Mouse (Mus musculus) bone marrow, adult 2 months (tissue): Measurements from ENCODE around the gene Carmil1. TPM values are rescaled to one million over a fixed set of nuclear protein-coding genes. Genes with fewer than 3 reads are reported as not detected.
A peak's percentile ranks its signal among the peaks of the same experiment; 100 is the strongest.

Experiments
- H3K27ac ChIP-seq: fragments of 200-500 bp; 2 replicates; pipeline ENCODE4 v1.5.1; 2012; ENCODE audit warnings: low read depth, mild to moderate bottlenecking, control low read depth, inconsistent platforms, low read length; ENCODE audit not compliant: control insufficient read depth, poor library complexity, insufficient read depth
- H3K4me1 ChIP-seq: fragments of 200-500 bp; 2 replicates; pipeline ENCODE4 v1.6.1; 2011; ENCODE audit warnings: low read length; ENCODE audit not compliant: control insufficient read depth, insufficient read depth
- H3K4me3 ChIP-seq: fragments of 200-500 bp; replicated peaks from 2 replicates; pipeline ENCODE3; 2011; ENCODE audit warnings: mild to moderate bottlenecking, low read depth, low read length, control low read depth; ENCODE audit not compliant: control insufficient read depth
- CTCF ChIP-seq: fragments of 200-500 bp; IDR thresholded peaks from 2 replicates; pipeline ENCODE4 v1.5.1; 2011; ENCODE audit warnings: low read length, control low read depth; ENCODE audit not compliant: control insufficient read depth, insufficient read depth
- POLR2A ChIP-seq: fragments of 200-500 bp; IDR thresholded peaks from 2 replicates; pipeline ENCODE4 v1.6.1; 2011; ENCODE audit warnings: low read depth, mild to moderate bottlenecking, control low read depth, low read length, borderline replicate concordance; ENCODE audit not compliant: control insufficient read depth
- WGBS: fragments of 180-500 bp; shearing (Covaris S2); methylation state at CpG from one replicate; pipeline ENCODE4 v1.1.7; 2018; 5-methylcytosine and 5-hydroxymethylcytosine counted together
- polyA plus RNA-seq: library from polyadenylated mRNA; stranded (reverse); fragments of >200 nt; gene quantifications from 2 replicates; pipeline ENCODE4 v1.2.4, GENCODE M21; 2011; ENCODE audit warnings: low replicate concordance; ENCODE audit not compliant: missing spikeins, insufficient read depth, insufficient read length

Carmil1 gene
- polyA plus RNA-seq, 1 experiment = 9.8 TPM

DNA sequence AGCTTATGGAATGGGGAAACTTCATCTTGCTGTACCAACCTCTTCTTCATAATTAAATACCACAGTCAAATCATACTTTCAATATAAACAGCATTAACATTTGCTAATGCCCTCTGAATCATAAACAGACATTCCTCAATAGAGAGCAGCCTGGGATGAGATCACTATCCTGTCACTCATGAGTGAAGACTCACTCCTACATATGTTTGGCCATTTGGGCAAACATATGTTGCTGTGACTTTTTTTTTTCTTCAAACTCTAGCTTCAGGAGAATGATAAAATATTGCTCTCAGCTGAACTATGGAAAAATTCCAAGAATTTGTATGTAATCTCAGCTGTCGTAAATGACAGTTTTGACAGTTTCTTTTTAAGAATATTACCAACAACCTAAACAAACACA is 110.9 kb downstream of the Carmil1 start:
- H3K4me1 ChIP-seq = no peaks in the 10 kb centered on the region
- H3K4me3 ChIP-seq = no peak overlapping the region
- no peak overlapping the region for H3K27ac ChIP-seq
- 83% methylated on average over 1 of the region's 1 CpGs for WGBS
- TF ChIP-seq POLR2A (no peak), CTCF (no peak)

GRCm38 (mm10) chr13:24163368-24163767 is 117.2 kb downstream of the Carmil1 start:
- H3K4me1 ChIP-seq = peaks cover 2% of the 10 kb centered on the region; the same call in 1 of the 2 replicates
- no peak overlapping the region for H3K27ac ChIP-seq
- TF ChIP-seq POLR2A = no peak
- 97% methylated on average over 1 of the region's 1 CpGs for WGBS
- H3K4me3 ChIP-seq = no peak overlapping the region

- Histone ChIP-seq H3K4me3 (no peak overlapping the region), H3K27ac (no peak overlapping the region), H3K4me1 (peaks cover 2% of the 10 kb centered on the region; the same call in 1 of the 2 replicates)
- TF ChIP-seq POLR2A = no peak
- no peak for TF ChIP-seq CTCF
- WGBS = 88% methylated on average over 4 of the region's 4 CpGs
These were observed 119.5 kb downstream of the Carmil1 start for GRCm38 (mm10) chr13:24161105-24161504.

DNA sequence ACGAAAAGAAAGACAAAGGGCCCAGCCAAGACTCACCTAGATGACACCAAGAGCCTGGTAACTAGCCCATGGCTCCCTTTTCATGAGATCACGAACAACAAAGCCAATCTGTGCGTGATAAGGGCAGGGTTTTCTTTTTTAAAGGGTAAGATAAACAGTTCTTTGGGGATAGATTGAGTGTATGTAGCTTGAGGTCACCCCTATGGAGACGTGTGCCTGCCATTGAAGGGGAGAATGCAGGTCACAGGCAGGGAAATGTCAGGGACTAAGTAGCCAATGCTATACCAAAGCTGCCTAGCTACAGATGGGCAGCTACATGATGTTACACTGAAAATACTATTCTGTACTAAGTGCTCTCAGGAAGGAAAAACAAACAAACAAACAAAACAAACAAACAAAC is 120.6 kb downstream of the Carmil1 start:
- peaks cover 2% of the 10 kb centered on the region; the same call in 1 of the 2 replicates for H3K4me1 ChIP-seq
- peak overlapping the region; percentile 20 for H3K4me3 ChIP-seq
- H3K27ac ChIP-seq = peak overlapping the region; percentile 81
- WGBS = 61% methylated on average over 4 of the region's 4 CpGs
- TF ChIP-seq POLR2A (no peak), CTCF (no peak)

- WGBS = 62% methylated on average over 8 of the region's 8 CpGs
- Histone ChIP-seq H3K4me3 (no peak overlapping the region), H3K4me1 (peaks cover 2% of the 10 kb centered on the region; the same call in 1 of the 2 replicates), H3K27ac (peak overlapping the region; percentile 81)
- TF ChIP-seq POLR2A = no peak
These were observed 121.2 kb downstream of the Carmil1 start for GRCm38 (mm10) chr13:24159190-24159965.

DNA sequence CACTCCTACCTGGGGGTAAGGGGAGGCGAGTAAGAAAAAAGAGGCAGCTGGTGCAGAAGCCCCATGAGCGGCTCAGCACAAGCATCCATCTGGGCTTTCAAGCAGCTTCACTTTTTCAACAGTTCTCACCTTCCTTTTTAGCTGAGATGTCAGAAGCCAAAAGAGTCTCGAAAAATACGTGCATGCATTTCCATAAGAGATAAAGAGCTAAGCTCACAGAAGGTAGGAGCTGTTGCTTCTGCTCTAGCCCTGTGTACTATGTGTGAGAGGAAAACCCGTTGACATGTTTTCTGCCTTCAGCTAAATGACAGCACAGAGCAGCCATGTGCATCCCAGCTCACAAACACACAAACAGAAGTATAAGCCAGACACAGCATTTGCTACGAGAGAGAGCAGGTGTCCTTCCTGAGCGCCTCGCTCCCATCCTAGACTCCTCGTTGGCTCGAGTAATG is 123.0 kb downstream of the Carmil1 start:
- 81% methylated on average over 10 of the region's 10 CpGs for WGBS
- TF ChIP-seq CTCF (no peak), POLR2A (no peak)
- peaks cover 2% of the 10 kb centered on the region; the same call in 1 of the 2 replicates for H3K4me1 ChIP-seq
- no peak overlapping the region for H3K4me3 ChIP-seq
- no peak overlapping the region for H3K27ac ChIP-seq

DNA sequence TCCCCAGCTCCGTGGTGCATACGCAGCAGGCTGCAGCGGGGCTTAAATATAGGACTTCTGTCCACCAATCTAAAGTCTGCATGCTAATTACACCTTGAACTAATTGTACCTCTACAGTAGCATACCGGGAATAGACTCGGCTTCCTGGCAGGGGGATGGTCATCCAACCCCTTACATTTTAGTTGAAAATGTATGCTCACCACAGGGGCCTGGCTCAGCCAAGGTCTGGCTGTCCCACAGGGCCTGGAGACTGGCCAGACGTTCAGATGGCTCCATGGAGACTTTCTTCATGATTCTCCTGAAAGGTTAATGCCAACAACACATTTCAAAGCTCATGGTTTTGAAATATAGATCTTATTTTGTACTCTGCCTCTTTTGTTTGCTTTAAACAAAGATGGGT is 125.4 kb downstream of the Carmil1 start:
- Histone ChIP-seq H3K4me3 (no peak overlapping the region), H3K27ac (no peak overlapping the region), H3K4me1 (peaks cover 2% of the 10 kb centered on the region; the same call in 1 of the 2 replicates)
- 70% methylated on average over 6 of the region's 6 CpGs for WGBS
- no peak for TF ChIP-seq POLR2A
- TF ChIP-seq CTCF = no peak

DNA sequence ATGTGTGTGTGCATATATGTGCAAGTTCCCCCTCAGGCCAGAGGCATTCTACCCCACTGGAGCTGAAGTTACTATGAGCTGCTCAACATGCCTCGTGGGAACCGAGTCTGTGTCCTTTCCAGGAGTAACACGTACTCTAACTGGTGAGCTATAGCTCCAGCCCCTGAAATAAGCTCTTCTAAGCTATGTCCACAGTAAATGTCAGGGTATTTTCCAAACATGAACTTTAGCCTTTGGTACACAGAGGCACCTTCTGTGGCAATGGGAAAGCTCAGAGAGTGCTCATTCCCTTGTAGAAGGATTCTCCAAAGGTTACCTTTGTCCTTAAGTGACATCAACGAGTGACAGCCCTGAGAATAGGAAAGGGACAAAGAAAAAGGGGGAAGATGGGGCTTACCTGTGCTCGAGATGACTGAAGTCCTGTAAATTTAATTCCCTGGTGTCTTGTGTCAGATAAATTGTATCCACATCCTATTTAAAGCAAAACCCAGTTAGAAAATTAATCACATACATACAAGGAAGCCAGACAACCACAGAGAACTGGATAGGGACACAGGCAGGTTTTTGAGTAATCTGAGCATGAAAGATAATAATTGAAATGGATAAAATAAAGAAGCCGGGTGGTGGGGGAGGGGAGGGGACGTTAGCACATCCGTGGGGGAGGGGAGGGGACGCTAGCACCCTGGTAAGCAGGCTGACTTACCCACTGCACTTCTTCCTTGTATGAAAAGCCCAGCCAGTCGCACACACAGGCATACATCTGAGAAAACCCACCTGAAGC is 126.1 kb downstream of the Carmil1 start:
- 64% methylated on average over 10 of the region's 10 CpGs for WGBS
- H3K4me3 ChIP-seq = no peak overlapping the region
- TF ChIP-seq POLR2A (no peak), CTCF (no peak)
- no peak overlapping the region for H3K27ac ChIP-seq
- H3K4me1 ChIP-seq = no peaks in the 10 kb centered on the region; the same call in 1 of the 2 replicates
